Mouse (Mus musculus): Measurements from ENCODE around the gene Pank2.
"Not testable (repeated sequence)": the region's sequence is repeated elsewhere in the genome, so short reads cannot be mapped to it uniquely, and the experiment has no call there.

Pank2 gene

DNA sequence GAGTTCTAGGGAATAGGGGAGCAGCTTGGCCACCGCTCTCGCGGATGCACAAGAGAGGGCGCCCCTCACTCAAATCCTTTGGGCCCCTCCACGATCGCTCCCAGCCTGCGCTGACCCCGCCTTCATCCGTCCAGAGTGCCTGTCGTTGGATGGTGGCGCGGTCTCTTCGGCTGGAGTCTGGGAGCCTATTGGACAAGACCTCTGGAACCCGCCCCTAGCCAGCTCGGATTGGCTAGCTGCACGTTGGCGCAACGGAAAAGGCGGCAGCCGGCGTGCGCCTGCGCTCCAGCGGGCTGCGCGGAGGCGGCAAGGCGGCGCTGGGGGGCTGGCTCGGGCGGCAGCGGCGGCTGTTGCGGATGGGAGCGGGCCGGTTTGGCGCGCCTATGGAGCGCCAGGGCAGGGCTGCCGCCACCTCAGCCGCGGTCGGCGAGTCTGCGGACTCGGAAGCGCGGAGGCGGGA is at the start of gene Pank2:
Gene Pank2, plus strand, starts transcription at position 283 of the 460 bp plus-strand sequence.
- DNase-seq (ENCODE audit: low read depth, low spot score) = peak; percentile 97

DNA sequence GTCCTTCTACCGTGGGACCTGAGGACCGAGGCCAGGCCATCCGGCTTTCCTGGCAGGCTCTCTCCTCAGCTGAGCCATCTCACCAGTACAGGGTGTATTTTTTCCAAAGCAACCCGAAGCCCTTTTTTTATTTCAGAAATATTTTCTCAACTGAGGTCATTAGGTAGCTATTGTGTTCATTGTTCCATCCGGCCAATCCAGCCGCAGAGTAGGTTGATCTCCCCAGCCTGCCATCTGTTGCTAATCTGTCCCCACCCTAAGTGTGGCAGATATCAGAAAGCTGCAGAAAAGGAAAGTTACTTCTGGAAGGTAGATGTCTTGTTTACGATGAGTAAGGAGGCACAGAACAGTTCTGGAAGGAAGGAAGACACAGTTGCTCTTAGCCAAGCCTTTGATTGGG is 48.5 kb upstream of the Pank2 start:
- no peak for DNase-seq (ENCODE audit: low read depth, low spot score)

DNA sequence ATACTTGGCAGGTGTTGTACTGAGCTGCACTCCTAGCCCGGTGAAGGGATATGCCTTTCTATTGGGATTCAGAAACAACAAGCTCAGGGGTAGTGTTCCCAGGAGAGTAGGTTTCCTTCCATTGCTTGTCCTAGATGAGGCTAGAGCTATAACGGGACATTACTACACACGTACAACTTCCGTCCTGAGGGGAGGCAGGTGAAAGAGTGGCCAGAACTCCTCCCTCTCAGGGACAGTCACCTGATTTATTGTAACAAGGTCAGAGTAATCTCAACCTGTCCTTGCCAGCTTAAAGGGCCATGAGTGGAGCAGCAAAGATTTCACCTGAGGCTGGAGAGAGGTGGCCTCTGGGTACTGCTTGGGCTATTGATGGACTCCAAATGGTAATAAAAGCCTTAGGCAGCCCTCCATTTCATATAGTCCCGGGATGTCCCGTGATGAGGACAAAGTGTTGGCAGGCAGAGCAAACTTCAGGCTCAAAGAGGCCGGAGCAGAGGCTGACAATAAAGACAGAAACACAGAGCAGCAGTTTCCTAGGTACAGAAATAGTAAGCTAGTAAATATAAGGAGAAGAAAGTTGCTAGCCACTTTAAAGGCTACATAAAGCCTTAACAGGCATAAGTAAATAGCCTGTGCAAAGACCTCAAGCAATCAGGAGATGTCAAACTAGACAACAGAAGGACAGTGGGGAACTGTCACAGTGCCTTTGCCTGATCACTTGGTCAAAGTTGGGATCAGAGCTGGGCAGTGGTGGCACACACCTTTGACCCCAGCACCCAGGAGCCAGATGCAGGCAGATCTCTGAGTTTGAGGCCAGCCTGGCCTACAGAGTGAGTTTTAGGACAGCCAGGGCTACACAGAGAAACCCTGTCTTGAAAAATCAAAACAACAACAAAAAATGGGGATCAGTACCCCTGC is 46.1 kb upstream of the Pank2 start:
- peak; percentile 70 for DNase-seq (ENCODE audit: low read depth, low spot score)

DNA sequence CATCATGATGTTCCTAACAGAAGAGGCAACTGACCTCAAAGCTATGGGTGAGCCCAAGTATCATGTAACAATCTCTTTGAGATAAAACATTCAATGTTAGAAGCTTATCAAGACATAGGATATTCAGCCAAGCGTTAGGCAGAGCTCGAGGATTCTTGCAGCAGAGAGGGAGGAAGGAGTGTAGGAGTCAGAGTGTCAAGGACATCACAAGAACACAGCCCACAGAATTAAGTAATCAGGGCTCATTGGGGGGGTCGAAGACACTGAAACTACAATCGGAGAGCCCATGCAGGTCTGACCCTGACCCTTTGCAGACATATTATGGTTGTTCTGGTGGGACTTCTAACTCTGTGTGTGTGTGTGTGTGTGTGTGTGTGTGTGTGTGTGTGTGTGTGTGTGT is 42.3 kb upstream of the Pank2 start:
- no peak for DNase-seq (ENCODE audit: low read depth, low spot score)

DNA sequence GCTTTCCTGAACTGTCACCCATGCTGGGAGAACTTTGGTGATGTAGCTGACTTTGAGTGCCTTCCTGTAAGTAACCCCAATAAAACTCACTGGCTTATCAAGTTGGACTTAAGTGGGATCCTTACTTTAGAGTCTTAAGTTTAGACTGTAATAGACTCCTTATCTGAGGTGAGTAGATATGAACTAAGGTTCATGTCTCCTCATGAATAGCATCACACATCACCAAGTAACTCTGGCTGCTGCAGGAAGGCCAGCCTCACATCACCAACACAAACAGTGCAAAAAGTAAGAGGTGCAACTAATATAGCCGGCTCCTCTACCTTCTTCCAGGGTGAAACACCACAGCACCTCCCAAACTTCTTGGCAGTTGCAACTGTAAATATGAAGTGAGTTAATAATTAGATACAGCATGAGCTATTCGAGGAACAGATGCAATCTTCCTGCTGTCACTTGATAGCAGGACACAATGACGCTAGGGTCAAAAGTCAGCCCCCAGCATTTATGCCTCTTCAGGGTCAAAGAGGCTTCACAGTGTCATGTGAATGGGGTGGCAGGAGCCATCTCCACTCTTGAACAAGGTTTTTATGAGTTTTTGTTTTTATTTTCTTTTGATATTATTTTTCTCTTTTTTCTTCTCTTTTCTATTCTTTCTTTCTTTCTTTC is 40.3 kb upstream of the Pank2 start:
- no peak for DNase-seq (ENCODE audit: low read depth, low spot score)

DNA sequence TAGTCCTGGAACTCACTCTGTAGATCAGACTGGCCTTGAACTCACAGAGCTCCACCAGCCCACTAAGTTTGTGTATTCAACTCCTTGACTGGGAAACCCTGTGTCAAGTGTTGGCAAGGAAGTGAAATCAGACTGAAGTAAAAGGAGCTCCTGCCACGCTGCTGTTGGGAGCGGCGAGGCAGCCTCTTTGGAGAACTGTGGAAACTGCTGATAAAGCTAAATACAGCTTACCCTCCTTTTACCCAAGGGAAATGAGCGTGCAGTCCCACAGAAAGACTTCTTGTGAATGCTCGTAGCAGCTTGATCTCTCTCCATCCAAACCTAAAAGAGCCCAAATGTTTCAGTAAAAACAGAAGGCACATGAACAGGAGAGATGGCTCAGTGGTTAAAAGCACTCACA is 39.7 kb upstream of the Pank2 start:
- no peak for DNase-seq (ENCODE audit: low read depth, low spot score)

DNA sequence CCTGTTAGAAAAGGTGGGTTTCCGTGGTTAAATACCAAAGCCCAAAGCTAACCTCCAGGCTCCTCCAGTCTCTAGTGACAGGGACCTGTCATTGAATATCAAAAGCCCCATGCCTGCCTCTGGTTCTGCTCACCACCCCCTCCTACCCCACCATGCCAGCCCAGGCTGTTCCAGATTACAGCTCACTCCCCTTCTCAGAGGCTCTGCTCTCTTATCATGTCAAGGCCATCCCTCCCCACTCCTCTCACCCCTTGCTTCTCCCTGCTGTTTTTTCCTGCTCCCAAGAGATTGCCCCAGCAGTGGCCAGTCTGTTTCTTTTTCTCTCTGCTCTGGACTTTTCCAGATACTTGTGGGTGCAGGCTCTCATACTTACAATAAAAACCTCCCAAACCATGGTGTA is 38.7 kb upstream of the Pank2 start:
- no peak for DNase-seq (ENCODE audit: low read depth, low spot score)

DNA sequence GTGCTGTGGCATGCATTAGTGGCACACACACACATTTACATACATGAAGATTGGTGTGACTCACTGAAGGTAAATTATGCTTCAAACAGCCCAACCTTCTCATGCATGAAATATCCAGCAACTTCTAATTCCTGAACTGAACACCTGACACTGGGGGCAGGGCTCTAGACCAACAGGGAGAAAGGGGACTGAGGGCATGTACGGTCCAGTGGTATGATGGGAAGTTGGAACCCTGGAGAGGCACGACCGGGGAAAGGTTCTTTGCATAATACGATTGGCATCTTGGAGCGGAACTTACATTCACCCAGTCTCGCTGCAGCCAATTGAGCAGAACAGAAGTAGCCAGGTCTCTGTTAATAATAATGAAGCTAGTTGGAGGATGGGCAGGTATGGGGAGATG is 37.1 kb upstream of the Pank2 start:
- no peak for DNase-seq (ENCODE audit: low read depth, low spot score)

DNA sequence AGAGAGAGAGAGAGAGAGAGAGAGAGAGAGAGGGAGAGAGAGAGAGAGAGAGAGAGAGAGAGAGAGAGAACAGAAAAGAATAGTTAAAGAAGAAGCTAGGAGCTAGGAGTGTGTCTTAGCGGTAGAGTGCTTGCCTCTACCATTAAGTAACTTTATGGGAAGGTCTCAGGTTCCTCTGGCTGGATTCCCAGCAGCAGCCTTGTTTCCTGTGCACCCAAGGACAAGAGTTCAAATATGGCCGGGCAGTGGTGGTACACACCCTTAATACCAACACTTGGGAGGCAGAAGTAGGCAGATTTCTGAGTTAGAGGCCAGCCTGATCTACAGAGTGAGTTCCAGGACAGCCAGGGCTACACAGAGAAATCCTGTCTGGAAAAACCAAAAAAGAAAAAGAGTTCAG is 35.6 kb upstream of the Pank2 start:
- not testable (repeated sequence) for DNase-seq (ENCODE audit: low read depth, low spot score)

DNA sequence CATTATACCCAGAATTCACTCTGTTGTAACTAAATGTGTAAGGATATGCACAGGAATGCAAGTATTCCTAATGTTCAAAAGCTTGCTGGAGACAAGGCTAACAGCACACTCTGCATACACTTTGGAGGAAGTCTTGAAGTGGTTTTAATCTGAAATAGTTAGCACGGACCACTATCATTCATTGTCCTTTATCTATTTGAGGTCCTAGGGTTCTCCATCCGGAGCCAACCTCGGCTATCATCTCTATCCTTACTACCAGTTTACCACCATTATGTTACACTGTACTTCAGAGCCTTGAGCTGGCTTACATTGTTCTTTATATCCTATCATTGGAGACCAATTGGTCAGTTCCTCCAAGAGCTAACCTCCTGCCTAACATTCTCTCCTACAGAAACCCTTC is 35.1 kb upstream of the Pank2 start:
- DNase-seq (ENCODE audit: low read depth, low spot score) = no peak

DNA sequence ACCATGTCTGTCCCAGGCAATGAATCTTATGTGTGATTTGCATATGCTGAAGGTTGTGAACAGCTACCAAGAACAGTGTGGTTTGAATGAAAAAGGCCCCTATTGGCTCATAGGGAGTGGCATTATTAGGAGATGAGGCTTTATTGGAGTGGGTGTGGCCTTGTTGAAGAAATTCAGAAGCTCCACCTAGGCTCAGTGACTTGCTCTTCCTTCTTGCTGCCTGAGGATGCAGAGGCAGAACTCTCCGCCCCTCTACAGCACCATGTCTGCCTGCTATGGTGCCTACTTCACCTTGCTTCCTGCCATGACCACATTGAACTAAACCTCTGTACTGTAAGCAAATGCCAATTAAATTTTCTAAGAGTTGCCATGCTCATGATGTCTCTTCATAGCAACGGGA is 29.7 kb upstream of the Pank2 start:
- DNase-seq (ENCODE audit: low read depth, low spot score) = no peak

DNA sequence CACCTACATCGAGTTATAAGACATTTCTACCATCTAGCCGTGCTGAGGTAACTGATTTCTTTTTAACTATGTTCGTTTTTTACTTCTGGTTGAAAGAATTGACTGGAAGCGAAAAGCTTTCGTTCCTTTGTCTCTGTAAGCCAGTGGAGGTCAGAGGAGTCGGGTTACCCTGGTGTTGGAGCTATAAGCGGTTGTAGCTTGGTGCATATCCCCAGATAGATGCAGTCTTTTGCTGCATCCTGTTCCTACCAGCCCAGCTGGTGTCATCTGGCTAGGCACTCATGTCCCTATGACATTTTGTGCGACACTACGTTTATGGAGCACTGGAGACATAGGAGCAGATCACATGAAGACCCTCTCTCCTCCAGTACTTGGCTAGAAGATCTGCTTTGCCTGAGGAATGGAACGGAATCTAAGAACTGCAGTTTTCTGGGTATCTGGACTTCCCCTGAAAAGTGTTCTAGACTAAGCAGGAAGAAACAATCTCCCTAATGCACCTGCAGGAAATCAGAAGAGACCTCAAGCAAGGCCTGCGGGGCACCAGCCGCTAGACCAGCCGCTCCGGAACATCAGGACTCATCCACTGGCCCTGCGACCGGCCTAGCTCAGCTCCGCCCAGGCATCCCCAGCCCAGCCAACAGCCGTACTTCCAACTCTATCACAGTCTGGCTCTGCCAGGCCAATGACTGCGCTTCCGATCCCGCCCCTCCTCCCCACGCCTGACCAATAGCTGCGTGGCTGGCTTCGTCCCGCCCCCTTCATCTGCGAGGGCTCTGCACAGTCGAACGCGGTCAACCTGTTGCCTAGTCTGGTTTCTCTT is 28.8 kb upstream of the Pank2 start, which contains the start of gene Mavs:
Gene Mavs, plus strand, starts transcription at position 757 of the 820 bp plus-strand sequence.
- peak; percentile 96 for DNase-seq (ENCODE audit: low read depth, low spot score)

DNA sequence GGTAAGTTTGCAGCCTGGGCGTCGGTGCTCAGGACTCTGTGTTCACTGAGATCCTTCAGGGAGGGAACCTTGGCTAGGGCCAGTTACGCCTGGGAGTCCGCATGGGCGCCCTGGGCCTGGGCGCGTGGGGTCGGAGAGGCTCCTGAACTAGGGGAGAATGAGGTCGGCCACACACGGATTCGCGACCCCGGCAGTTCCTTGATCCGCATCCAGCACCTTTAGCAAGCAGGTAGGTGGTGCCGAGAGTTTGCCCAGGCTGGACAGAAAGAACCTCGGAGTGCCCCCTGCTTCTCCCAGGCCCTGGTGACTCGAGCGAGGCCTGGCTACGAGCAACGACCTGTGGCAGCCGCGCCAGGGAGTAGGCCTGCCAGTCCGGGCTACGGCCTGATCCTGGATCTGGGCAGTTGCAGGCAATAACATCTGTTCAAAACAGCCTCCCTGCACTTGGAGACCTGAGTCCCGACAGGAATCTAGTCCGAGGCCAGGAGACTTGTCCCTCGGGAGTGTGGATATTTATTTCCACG is 28.1 kb upstream of the Pank2 start:
- DNase-seq (ENCODE audit: low read depth, low spot score) = no peak

DNA sequence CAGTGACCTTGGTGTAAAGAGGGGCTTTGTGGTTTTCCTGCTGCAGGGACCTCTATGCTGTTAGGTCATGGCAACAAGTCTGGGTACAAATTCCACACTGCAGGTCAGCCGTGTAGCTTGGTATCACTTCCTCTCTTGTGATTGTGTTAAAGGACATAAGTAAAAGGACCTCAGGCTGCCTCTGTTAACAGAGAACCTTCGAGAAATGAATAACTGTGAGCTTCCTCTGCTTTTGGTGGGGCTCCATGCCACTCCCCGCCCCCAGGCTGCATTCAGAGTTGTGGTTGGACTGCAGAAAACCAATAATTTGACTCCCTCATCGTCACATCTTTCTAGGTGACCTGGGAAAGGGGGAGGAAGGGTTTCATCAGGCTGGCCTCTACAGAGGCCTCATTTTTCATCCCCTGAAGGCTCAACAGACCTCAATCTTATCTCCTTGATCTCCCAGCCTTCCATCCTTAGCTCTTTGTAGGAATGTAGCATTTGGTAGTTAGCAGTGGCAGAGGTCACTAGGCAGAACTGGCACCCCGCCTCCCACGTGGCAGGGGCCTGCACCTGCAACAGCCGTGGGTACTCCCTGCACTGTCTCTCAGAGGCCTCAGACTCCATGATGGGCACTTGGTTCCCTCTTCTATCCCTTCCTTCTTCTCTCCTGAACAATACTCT is 27.2 kb upstream of the Pank2 start:
- DNase-seq (ENCODE audit: low read depth, low spot score) = no peak

DNA sequence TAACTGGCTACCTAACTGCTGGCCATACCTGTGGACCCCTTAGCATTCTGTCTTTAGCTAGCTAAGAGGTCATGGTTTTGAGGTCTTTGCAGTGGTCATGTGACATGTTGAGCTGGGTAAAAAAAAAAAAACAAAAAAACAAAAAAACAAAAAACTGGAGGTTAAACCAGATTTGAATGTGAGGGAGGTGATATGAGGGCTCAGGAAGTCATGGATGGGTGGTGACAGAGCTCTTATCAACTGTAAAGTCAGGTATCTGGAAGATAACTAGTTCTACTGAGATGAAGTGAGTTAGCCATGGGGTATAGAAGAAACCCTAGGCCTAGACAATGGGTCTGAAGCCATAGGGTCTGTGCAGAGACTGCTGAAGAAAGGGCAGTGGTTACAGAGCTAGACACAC is 20.1 kb upstream of the Pank2 start:
- DNase-seq (ENCODE audit: low read depth, low spot score) = no peak

DNA sequence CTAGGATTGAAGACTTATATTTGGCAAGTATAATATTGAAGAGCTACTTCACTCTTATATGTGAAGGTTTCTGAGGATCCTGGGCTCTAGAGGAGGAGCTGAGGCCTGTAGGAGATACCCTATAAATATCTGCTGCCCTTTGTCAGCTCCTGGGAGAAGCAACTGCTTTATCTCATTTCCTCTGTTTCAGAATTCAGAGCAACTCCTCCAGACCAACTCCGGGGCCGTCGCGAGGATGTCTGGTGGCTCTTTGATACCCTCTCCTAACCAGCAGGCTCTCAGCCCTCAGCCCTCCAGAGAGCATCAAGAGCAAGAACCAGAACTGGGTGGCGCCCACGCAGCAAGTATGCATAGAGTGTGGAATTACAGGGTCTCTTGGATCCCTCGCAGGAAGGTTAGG is 19.4 kb upstream of the Pank2 start:
- DNase-seq (ENCODE audit: low read depth, low spot score) = no peak

DNA sequence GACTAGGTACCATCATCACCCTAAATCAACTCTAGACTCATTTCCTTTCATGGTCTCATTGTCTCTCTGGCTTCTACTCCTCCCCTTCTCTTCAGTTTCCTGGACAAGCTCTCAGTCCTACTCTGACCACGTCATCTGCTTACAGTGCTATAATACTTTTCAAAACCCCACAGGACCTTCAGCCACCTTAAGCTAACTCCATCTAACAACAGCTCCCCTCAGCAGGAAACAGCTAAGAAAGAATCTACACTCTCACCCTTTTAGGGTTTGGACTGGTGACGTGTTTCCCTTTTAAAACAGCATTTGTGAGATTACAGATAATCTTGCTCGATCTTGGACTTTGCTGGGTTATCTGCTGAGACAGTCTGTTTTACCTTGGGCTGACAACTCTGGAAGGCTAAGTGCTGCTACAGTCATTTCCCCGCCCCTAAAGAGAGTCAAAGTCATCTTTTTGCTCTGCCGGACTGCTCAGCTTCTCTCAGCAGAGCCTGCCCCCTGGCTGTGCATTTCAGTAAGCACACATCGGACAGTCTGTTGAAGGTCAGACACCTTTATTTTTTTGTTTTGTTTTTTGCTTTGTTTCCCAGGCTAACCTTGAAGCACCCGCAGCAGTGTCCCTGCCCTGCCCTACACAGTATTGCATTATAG is 8.5 kb upstream of the Pank2 start:
- DNase-seq (ENCODE audit: low read depth, low spot score) = peak; percentile 64

DNA sequence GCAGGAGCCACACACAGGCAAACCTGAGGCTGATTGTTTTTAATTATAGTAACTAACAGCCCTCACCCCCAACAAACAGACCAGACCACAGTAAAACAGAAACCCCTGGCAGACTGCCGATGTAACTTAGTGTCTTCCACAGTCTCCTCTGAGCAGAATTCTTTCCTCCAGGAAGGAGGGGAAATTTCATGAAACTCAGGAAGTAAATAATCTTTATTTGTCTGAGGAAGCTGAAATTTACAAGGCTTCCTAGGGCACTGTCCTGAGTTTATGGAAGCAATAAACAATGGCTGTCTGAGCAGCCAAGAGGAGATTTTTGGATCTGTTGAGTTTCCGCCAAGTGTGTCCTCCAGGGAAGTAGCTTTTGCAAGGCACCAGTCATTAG is 8.0 kb upstream of the Pank2 start:
- no peak for DNase-seq (ENCODE audit: low read depth, low spot score)

DNA sequence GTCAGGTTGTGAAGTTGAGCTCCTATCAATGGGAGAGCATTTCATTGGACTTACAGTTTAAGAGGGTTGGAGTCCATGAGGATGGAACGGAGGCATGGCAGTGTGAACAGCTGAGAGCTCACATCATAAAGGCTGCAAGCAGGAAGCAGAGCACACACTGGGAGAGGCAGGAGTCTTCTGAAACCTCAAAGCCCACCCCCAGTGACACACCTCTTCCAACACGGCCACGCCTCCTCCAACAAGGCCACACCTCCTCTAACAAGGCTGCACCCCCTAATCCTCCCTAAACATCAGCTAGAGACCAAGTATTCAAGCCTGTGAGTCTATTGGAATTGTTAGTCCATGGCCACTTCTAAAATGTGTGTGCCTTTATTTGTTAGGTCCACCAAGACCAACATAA is 6.6 kb upstream of the Pank2 start:
- DNase-seq (ENCODE audit: low read depth, low spot score) = no peak

DNA sequence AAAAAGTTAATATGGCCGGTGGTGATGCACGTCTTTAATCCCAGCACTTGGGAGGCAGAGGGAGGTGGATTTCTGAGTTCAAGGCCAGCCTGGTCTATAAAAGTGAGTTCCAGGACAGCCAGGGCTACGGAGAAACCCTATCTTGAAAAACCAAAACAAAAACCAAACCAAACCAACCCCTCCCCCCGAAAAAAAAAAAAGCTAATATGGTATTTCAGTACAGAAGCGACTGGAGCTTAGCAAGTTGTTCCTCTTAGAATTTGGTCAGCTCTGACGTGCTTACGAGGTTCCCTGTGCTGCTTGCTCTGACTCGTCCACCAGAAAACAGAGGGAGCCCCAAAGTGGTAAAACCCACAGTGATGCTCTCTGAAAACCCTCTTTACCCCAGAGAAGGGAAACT is 3.6 kb upstream of the Pank2 start:
- no peak for DNase-seq (ENCODE audit: low read depth, low spot score)
